Mouse (Mus musculus): Measurements from ENCODE around the gene Nup133.
"Not testable (repeated sequence)": the region's sequence is repeated elsewhere in the genome, so short reads cannot be mapped to it uniquely, and the experiment has no call there.

Gene Nup133

GRCm38 (mm10) chr8:123948942-123949685, at the start of gene Nup133:
TSS of gene Nup133 (minus strand) at chr8:123949265.
- DNase-seq, result peak; percentile 100

DNA sequence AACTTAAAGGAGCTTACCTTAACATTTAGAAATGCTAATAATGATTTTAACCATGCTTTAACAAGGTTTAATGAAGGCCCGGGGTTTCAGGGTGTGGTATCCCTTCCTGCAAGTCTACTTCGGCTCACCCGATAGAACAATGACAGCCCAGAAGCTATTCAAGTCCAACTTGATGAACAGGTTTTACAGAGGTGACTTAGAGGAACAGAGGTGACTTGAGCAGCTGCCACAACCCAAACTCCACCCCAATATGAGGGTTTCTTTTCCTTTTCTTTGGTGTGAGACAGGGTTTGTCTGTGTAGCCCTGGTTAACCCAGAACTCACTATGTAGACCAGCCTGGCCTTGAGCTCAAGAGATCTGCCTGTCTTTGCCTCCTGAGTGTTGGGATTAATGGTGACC, 44.9 kb upstream of the Nup133 start:
- DNase-seq, result no peak

- no peak for DNase-seq
Observed at GRCm38 (mm10) chr8:123993597-123993996, 44.5 kb upstream of the Nup133 start.

DNA sequence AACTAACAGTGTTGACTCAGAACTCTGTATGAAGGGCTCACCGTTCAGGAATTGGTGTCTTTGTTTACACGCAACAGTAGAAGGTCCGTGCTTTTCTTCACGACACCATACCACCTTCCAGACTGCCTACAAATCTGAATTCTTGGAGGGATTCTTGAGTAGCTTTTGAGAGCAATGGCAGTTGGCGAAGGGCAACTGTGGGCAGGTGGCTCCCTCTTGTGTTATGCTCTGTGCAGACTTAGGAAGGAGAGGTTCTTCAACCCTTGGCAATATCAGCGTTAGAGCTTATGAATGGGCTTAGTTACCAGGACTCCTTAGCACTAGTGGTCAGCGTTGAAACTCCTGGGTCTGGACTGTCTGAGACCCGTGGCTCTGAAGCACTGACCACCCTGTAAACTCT, 43.5 kb upstream of the Nup133 start:
- DNase-seq, result peak; percentile 24

DNA sequence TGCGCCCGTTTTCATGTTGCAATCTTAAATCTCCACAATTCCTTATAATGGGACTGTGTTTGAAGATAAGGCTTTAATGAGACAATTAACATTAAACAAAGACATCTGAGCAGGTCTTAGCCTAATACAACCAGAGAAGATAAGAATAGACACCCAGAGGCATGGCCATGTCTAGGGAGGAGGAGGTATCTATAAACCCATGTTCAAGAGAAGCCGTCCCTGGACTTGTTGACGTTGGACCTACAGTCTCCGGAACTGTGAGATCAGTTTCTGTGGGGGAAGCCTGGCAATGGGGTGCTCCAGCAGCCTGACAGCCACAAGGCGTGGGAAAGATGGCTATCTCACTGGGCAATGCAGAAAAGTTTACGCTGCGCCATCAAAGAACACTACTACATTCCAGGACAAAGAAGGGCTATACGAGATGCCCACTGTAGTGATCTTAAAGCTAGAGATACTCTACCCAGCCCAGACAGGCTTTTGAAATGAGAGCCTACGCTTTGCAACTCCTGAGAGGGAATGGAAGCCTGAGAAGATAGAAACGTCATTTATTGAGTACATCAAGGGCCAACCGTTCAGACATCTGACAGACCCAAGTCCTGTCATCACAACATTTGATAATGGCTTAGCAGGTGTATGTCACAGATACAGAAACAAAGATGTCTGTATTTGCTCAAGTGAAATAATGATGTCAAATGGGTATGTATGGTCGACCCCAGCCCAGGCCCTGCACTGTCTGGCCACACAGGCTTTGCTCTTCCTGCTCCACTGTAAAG, 41.4 kb upstream of the Nup133 start:
- DNase-seq, result no peak

- DNase-seq, result no peak
Observed at GRCm38 (mm10) chr8:123989128-123989527, 40.1 kb upstream of the Nup133 start.

DNA sequence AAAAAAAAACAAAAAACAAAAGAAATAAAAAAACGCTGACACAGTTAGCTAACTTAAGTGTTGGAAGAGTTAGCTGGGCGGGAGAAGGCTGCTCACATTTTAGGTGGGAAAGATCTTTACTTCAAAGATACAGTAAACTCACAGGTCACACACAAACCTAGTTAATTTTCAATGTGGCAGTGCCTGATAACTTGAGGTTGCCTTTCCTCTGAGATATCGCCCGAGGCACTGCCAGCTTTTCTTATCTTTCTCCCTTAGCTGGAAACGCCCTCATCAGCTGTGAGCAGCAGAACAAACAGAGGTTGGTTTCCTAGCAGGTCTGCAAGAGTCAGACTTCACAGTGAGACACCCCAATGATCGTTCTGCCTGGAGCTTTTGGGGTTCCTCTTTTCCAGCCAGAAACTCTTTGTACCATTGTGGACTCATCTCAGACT, 39.6 kb upstream of the Nup133 start:
- no peak for DNase-seq

DNA sequence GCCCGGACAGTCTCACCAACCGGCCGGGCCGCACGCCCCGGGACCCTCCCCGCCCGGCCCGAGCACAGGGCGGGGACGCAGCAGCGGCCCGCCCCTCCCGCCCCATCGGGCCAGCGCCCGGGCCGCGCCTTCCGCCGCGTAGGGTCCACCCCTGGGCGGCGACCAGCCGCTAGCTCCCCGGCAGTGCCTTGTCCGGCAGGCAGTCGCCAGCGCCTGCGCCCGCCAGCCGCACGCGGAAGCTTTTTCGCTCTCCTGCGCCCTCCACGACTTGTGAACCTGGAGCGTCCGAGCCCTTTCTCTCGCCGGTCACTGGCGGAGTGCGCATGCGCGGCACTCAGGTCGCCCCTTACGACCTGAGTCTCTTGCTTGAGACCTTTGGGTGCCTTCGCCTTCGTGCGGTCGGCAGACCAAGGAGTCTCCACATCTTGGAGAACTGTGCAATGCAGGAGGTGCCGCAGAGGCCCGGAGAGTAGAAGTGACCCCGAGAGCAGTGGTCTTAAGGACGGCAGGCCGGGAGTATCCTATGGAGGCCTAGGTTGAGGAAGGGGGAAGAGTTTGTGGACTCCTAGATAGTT, 33.8 kb upstream of the Nup133 start, which contains the start of gene Abcb10:
Abcb10 (minus strand) TSS at position 297 of the 575 bp plus-strand sequence.
- DNase-seq, result peak; percentile 88

- DNase-seq, result no peak
Observed at GRCm38 (mm10) chr8:123982291-123982793, 33.3 kb upstream of the Nup133 start.

DNA sequence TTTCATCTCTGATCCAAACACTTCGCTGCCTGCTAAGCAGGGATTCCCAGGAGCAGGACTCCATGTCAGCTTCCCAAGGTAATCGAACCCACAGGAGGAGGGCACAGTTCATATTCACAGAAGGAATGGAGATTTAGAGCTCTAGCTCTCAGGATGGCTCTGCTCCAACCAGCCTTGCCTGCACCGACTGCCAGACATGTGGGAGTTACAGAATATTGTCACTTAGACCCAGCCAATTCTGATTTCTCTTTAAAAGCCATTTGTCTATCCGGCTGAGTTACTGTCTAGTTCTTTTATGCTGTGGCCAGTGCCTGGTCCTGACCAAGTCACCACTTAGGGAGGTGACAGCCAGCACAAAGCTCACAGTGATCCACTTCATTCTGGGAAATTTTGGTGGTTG, 32.6 kb upstream of the Nup133 start:
- DNase-seq, result no peak

GRCm38 (mm10) chr8:123980239-123980638, 31.2 kb upstream of the Nup133 start:
- no peak for DNase-seq

GRCm38 (mm10) chr8:123978926-123979325, 29.9 kb upstream of the Nup133 start:
- DNase-seq, result no peak

DNA sequence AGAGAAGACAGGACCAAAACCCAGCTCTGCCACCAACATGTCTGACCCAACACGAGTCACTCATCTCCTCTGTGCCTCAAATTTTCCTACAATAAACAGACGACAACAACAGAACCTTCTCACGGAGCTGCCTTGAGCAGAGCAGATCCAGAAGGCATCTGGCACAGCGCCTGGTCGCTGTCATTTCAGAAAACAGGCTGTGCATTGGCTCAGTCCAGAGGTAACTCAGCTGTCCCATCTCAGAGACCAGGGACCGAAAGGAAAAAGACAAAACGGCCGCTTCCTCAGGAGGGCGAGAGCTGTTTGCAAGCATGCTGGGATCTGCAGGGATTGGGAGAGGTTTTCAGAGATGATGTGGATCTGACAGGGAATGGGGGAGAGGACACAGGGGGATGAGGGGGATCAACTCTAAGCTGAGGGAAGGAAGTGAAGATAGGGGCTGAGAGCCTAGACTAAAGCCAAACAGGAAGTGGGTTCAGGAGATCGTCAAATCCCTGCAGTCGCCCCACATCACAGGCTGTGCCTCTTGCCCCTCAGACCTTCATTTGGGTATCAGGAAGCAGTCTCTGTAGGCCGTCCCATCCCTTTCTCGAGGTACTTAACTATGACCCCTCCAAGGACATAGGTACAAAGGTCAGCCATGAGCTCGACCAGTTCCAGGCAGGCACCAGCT, 29.2 kb upstream of the Nup133 start:
- peak; percentile 57 for DNase-seq

DNA sequence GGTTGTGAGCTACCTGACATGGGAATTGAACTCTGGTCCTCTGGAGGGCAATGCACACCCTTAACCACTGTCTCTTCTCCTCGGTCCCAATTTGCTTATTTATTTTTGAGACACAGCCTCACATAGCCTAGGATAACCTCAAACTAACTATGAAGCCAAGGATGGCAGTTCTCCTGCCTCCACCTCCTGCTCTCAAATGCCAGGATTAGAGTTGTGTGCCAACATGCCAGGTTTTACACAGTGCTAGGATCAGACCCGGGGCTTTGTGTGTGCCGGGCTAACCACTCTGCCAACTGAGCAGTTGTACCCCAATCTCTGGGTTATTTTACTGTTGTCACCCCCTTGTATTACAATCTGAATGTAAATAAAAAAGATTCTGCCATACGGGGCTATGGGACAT, 28.4 kb upstream of the Nup133 start:
- no peak for DNase-seq

GRCm38 (mm10) chr8:123973495-123973894, 24.4 kb upstream of the Nup133 start:
- no peak for DNase-seq

DNA sequence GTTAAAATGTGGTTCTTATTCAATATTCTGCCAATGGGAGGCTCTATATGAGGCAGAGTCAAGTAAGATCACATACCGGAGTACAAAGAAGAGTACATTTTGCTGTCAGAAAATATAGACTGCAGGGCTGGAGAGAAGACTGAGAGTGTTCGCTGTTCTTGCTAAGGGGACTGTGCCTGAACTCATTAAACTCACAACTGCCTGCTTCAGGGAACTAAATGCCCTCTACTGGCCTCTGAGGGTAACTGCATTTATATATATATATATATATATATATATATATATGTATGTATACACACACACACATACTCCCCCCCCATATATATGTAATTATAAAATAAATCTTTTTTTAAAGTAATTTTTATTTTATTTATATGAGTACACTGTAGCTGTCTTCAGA, 17.8 kb upstream of the Nup133 start:
- DNase-seq, result no peak

GRCm38 (mm10) chr8:123961371-123961770, 12.3 kb upstream of the Nup133 start:
- DNase-seq, result no peak

- DNase-seq, result not testable (repeated sequence)
Observed at GRCm38 (mm10) chr8:123960556-123960955, 11.5 kb upstream of the Nup133 start.

DNA sequence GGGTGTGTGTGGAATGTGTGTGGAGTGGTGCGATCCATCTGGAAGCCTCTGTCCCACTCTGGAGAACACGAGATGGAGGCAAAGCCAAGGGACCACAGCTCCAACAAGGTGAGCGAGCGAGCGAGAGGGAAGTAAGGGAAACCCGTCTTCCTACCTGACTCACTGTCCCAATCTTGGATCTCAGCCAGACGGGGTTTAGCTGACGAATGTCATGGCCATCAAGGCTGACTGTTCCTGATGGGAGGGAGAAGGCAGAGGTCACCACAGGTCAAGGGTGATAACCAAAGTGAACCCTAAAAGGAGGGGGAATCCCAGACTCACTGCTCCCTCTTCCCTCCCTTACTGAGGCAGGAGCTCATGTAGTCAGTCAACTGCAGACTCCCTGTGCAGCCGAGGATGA, 11.0 kb upstream of the Nup133 start:
- no peak for DNase-seq

- no peak for DNase-seq
Observed at GRCm38 (mm10) chr8:123959473-123959872, 10.4 kb upstream of the Nup133 start.

DNA sequence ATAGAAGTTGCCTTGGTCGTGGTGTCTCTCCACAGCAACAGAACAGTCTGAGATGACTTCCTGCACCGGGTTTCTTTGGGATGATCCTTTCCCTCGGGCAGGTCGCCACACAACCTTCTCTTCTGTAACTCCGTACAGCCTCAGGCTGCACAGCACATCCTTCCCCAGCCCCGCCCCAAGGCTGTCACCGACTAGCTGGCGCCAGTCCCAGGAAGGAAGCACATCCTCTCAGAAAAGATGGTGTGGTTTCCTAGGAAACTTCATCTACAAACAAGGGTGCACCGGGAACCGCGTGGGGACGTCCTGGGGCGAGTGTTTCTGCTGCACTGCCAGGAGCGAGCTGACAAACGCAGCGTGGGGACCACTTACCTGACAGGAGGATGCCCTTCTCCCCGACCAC, 9.1 kb upstream of the Nup133 start:
- DNase-seq, result no peak

DNA sequence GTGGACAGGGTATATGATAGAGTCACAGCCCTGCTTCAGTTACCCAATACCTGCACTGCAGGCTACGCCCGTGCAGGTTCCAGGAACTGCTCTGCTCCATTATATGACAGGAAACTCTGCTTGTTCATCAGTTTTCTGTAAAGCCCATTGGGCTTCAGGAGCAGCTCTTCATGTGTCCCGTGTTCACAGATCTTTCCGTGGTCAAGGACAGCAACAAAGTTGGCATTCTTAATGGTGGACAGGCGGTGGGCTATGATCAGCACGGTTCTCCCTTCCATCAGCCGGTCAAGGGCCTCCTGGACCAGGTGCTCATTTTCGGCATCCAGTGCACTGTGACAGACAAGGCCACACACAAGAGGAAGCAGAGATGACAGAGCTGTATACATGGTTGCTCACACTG, 5.2 kb upstream of the Nup133 start:
- DNase-seq, result no peak

GRCm38 (mm10) chr8:123953686-123954085, 4.6 kb upstream of the Nup133 start:
- no peak for DNase-seq

Data from lung, postnatal 14 days (tissue).